Mouse (Mus musculus) right cerebral cortex, postnatal 4 days (tissue): ENCODE data around the gene Pigq.

ENCODE experiments used
- DNase-seq: peaks from one replicate; pipeline ENCODE4 v3.0.0-alpha.2; 2022

The Pigq gene

GRCm38 (mm10) chr17:25880913-25881641, 63.7 kb downstream of the Pigq start:
- DNase-seq = no peak

- DNase-seq = no peak
These were observed 64.4 kb downstream of the Pigq start, which contains the start of gene Wfikkn1 for GRCm38 (mm10) chr17:25880196-25880910. Gene Wfikkn1 (minus strand): TSS chr17:25880858.

GRCm38 (mm10) chr17:25879750-25880149, 65.0 kb downstream of the Pigq start:
- no peak for DNase-seq

GRCm38 (mm10) chr17:25879261-25879660, 65.5 kb downstream of the Pigq start:
- peak; percentile 48 for DNase-seq

- no peak for DNase-seq
These were observed 66.0 kb downstream of the Pigq start for GRCm38 (mm10) chr17:25878611-25879180.

GRCm38 (mm10) chr17:25877741-25878610, 66.8 kb downstream of the Pigq start:
- peak; percentile 34 for DNase-seq

GRCm38 (mm10) chr17:25877025-25877424, 67.7 kb downstream of the Pigq start:
- DNase-seq = no peak
